Mouse (Mus musculus): ENCODE data around the gene Mfsd4b1. TPM values are rescaled to one million over a fixed set of nuclear protein-coding genes. Genes with fewer than 3 reads are reported as not detected.

The Mfsd4b1 gene
- polyA plus RNA-seq, 1 experiment, result 0.19 TPM

GRCm38 (mm10) chr10:40036686-40037560 lies 11.9 kb upstream of the Mfsd4b1 start:
- Histone ChIP-seq H3K4me3 (ENCODE audit: insufficient read depth, low read length) (no peak overlapping the region), H3K27ac (ENCODE audit: insufficient read depth, low read length) (no peak overlapping the region), H3K4me1 (ENCODE audit: control insufficient read depth, insufficient read depth, low read length) (no peaks in the 10 kb centered on the region)
- no peak for TF ChIP-seq CTCF (IDR thresholded peaks at IDR 0.05; ENCODE audit: borderline replicate concordance, insufficient read depth, low read length)
- TF ChIP-seq POLR2A (IDR thresholded peaks at IDR 0.05; ENCODE audit: low read depth, low read length), result no peak

GRCm38 (mm10) chr10:40034956-40035355 lies 9.9 kb upstream of the Mfsd4b1 start:
- H3K27ac ChIP-seq (ENCODE audit: insufficient read depth, low read length), result no peak overlapping the region
- H3K4me1 ChIP-seq (ENCODE audit: control insufficient read depth, insufficient read depth, low read length), result no peaks in the 10 kb centered on the region
- TF ChIP-seq CTCF (IDR thresholded peaks at IDR 0.05; ENCODE audit: borderline replicate concordance, insufficient read depth, low read length), result no peak
- no peak for TF ChIP-seq POLR2A (IDR thresholded peaks at IDR 0.05; ENCODE audit: low read depth, low read length)
- no peak overlapping the region for H3K4me3 ChIP-seq (ENCODE audit: insufficient read depth, low read length)

- no peaks in the 10 kb centered on the region for H3K4me1 ChIP-seq (ENCODE audit: control insufficient read depth, insufficient read depth, low read length)
- TF ChIP-seq POLR2A (IDR thresholded peaks at IDR 0.05; ENCODE audit: low read depth, low read length) (no peak), CTCF (IDR thresholded peaks at IDR 0.05; ENCODE audit: borderline replicate concordance, insufficient read depth, low read length) (no peak)
- no peak overlapping the region for H3K27ac ChIP-seq (ENCODE audit: insufficient read depth, low read length)
- H3K4me3 ChIP-seq (ENCODE audit: insufficient read depth, low read length), result no peak overlapping the region
Measured at GRCm38 (mm10) chr10:40032897-40033296, 7.8 kb upstream of the Mfsd4b1 start.

GRCm38 (mm10) chr10:40030716-40031115 lies 5.6 kb upstream of the Mfsd4b1 start:
- Histone ChIP-seq H3K4me3 (ENCODE audit: insufficient read depth, low read length) (no peak overlapping the region), H3K27ac (ENCODE audit: insufficient read depth, low read length) (no peak overlapping the region), H3K4me1 (ENCODE audit: control insufficient read depth, insufficient read depth, low read length) (no peaks in the 10 kb centered on the region)
- TF ChIP-seq POLR2A (IDR thresholded peaks at IDR 0.05; ENCODE audit: low read depth, low read length) (no peak), CTCF (IDR thresholded peaks at IDR 0.05; ENCODE audit: borderline replicate concordance, insufficient read depth, low read length) (no peak)

GRCm38 (mm10) chr10:40029610-40030009 lies 4.5 kb upstream of the Mfsd4b1 start:
- no peak overlapping the region for H3K4me3 ChIP-seq (ENCODE audit: insufficient read depth, low read length)
- no peak for TF ChIP-seq CTCF (IDR thresholded peaks at IDR 0.05; ENCODE audit: borderline replicate concordance, insufficient read depth, low read length)
- no peak for TF ChIP-seq POLR2A (IDR thresholded peaks at IDR 0.05; ENCODE audit: low read depth, low read length)
- H3K27ac ChIP-seq (ENCODE audit: insufficient read depth, low read length), result no peak overlapping the region
- H3K4me1 ChIP-seq (ENCODE audit: control insufficient read depth, insufficient read depth, low read length), result no peaks in the 10 kb centered on the region

GRCm38 (mm10) chr10:40028091-40028490 lies 3.0 kb upstream of the Mfsd4b1 start:
- Histone ChIP-seq H3K4me3 (ENCODE audit: insufficient read depth, low read length) (no peak overlapping the region), H3K27ac (ENCODE audit: insufficient read depth, low read length) (no peak overlapping the region), H3K4me1 (ENCODE audit: control insufficient read depth, insufficient read depth, low read length) (no peaks in the 10 kb centered on the region)
- no peak for TF ChIP-seq POLR2A (IDR thresholded peaks at IDR 0.05; ENCODE audit: low read depth, low read length)
- no peak for TF ChIP-seq CTCF (IDR thresholded peaks at IDR 0.05; ENCODE audit: borderline replicate concordance, insufficient read depth, low read length)

GRCm38 (mm10) chr10:40026546-40026945 lies 1.5 kb upstream of the Mfsd4b1 start:
- no peak for TF ChIP-seq CTCF (IDR thresholded peaks at IDR 0.05; ENCODE audit: borderline replicate concordance, insufficient read depth, low read length)
- TF ChIP-seq POLR2A (IDR thresholded peaks at IDR 0.05; ENCODE audit: low read depth, low read length), result no peak
- Histone ChIP-seq H3K4me1 (ENCODE audit: control insufficient read depth, insufficient read depth, low read length) (no peaks in the 10 kb centered on the region), H3K4me3 (ENCODE audit: insufficient read depth, low read length) (no peak overlapping the region), H3K27ac (ENCODE audit: insufficient read depth, low read length) (no peak overlapping the region)

GRCm38 (mm10) chr10:40025560-40025959 lies 492 bp upstream of the Mfsd4b1 start:
- Histone ChIP-seq H3K4me3 (ENCODE audit: insufficient read depth, low read length) (no peak overlapping the region), H3K4me1 (ENCODE audit: control insufficient read depth, insufficient read depth, low read length) (no peaks in the 10 kb centered on the region), H3K27ac (ENCODE audit: insufficient read depth, low read length) (no peak overlapping the region)
- no peak for TF ChIP-seq POLR2A (IDR thresholded peaks at IDR 0.05; ENCODE audit: low read depth, low read length)
- TF ChIP-seq CTCF (IDR thresholded peaks at IDR 0.05; ENCODE audit: borderline replicate concordance, insufficient read depth, low read length), result no peak

GRCm38 (mm10) chr10:40020401-40020800 lies 4.7 kb downstream of the Mfsd4b1 start:
- Histone ChIP-seq H3K4me1 (ENCODE audit: control insufficient read depth, insufficient read depth, low read length) (no peaks in the 10 kb centered on the region), H3K4me3 (ENCODE audit: insufficient read depth, low read length) (no peak overlapping the region), H3K27ac (ENCODE audit: insufficient read depth, low read length) (no peak overlapping the region)
- no peak for TF ChIP-seq POLR2A (IDR thresholded peaks at IDR 0.05; ENCODE audit: low read depth, low read length)
- no peak for TF ChIP-seq CTCF (IDR thresholded peaks at IDR 0.05; ENCODE audit: borderline replicate concordance, insufficient read depth, low read length)

- no peaks in the 10 kb centered on the region for H3K4me1 ChIP-seq (ENCODE audit: control insufficient read depth, insufficient read depth, low read length)
- no peak for TF ChIP-seq CTCF (IDR thresholded peaks at IDR 0.05; ENCODE audit: borderline replicate concordance, insufficient read depth, low read length)
- TF ChIP-seq POLR2A (IDR thresholded peaks at IDR 0.05; ENCODE audit: low read depth, low read length), result no peak
- no peak overlapping the region for H3K27ac ChIP-seq (ENCODE audit: insufficient read depth, low read length)
- H3K4me3 ChIP-seq (ENCODE audit: insufficient read depth, low read length), result no peak overlapping the region
Measured at GRCm38 (mm10) chr10:40019492-40019891, 5.6 kb downstream of the Mfsd4b1 start.

Measured in embryonic fibroblast, embryonic 13.5 days (primary cell).